Mouse (Mus musculus) T-helper 2 cell (primary cell): ENCODE results near the gene Adgrg2.

Source experiments
- in situ Hi-C: fragments of 300-600 bp; cut with MboI, MseI; formaldehyde crosslinking; loops from one replicate; pipeline ENCODE4 v1.15.1; 2025; ENCODE audit warnings: high pct_unique_total_duplicates

Adgrg2 gene

DNA sequence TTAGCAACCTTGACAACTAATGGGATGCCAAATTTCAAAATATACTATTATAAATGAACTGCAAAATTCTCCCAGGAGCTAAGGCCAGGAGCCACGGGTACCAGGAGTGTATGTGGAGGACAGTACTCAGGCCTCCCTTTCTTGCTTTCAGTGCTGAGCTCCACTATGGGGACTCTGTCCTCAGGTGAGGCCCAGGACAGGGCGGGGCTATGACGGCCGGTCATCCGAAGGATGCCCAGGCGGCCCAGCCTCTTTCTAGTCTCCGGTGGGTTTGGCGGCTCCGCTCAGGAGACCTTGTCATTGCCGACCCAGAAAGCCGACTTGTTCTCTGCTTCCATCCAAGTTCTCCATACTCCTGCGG is 111.2 kb downstream of the Adgrg2 start:
- in situ Hi-C loops = no loop called here

DNA sequence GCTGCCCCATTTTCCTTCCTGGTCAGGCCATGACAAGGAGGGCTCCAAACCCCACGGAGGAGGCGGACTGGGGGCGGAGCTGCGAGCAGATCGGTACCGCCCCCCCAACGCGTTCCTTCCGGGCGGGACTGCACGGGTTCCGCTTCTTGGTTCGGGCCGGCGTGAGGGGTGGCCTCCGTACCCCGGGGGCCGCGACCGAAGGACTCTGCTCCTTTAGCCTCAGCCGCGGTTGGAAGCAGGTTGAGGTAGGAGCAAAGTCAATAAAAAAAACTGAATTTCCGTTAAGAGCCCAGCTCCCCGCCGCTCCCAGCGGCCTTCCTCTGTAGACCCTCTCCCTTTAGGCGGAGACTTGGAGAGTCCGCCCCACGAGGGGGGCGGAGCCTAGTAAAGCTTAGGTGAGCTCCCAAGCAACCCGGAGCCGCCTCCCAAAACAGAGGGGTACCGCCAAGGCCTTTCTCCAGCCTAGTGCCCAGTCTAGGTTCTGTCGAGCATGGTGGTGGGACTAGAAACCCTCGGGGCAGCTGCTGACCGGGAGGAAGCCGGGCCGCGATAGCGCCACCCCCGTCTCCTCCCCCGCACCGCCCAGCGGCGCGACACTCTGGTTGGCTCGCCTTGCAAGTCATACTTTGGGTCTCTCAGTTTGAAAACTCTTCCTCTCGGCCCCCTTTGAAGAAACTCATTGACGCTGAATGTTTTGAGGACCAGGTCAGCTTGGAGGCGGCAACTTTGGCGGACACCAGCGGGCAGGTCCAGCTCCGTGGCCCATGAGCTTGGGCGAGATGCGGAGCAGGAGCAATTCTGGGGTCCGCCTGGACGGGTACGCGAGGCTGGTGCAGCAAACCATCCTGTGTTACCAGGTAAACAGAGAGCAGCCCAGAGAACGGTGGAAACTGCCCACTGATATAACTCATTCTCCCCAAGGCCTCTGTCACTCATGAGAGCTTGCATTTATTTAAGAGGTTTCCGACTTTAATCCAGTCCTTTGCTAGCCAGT is 111.9 kb downstream of the Adgrg2 start, which contains the start of gene Phka2:
TSS of gene Phka2 (plus strand) at position 119 of the 994 bp plus-strand sequence.
- in situ Hi-C loops = no loop called here

DNA sequence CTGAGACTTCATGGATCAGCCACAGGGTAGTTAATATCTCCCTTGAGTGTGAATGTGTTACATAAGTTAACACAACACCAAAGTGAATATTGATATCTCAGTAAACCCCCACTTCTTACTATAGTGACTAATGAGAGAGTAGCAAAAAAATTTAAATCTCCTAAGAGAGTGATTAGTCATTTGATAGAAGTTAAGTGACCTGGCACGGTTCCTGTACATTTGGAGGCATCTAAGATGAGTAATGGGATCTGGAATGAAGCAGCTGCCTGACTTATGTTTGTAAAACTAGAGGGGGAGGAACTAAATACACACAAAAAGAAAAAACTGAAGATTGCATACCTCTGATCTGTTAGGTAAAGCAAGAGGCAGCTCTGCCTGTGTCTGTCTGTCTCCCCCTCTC is 118.6 kb downstream of the Adgrg2 start:
- in situ Hi-C loops = no loop called here

DNA sequence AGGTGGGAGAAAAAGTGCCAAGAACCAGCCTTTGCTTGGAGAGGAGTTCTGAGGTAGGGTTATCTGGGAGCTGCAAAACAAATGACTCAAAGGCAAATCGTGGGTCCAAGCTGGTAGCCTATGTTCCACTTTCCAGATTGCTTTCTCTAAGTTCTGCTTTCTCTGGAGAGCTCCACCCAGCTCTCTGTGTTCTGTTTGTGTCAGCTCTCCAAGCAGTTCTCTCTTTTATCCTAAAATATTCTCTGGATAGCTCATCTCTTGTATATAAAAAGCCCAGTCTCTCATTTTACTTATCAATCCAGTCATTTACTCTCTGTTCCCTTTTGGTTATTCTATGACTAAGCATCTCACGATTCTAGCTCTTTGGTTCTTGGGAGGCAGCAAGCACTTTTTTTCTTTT is 119.7 kb downstream of the Adgrg2 start:
- in situ Hi-C loops = loop anchor here (5.0 kb wide), 1 partner anchor 92 kb away; no protein-coding TSS in a partner anchor

DNA sequence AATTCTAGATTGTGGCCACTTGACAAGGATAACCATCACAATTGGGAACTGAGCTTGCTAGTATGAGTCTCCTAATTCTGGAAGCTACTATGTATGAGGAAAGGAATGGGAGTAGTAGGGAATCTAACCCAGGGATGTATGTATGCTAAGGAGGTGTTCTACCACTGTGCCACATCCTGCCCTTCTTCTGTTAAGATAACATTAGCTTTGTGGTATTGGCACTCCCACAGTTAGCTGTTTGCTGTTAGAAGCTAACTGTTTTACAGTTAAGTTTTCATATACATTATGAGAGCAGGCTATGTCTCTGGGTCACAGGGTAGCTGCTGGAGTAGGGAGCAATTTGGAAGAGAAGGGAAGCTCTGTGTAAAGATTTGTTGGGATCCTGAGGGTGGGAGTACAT is 125.5 kb downstream of the Adgrg2 start:
- in situ Hi-C loops = loop anchor here (5.0 kb wide), 1 partner anchor 66 kb away; no protein-coding TSS in a partner anchor

DNA sequence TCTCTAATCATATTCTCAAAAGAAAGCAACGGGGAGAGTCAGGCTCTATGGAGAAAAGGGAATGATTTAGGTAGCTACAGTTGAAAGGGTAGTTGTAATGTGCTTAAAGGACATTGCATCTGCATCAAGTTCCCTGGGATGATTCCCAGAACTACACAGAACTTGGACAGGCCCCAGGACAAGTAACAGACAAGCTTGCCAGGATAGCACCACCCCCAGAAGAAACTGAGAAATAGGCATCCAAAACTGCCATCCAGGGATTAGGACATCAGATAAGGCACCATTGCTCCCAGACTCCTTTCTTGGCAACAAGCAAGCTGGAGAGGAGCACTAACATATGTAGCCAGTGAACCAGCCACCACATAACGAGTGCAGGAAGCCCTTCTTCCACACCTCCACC is 152.3 kb downstream of the Adgrg2 start:
- in situ Hi-C loops = no loop called here
